Mouse (Mus musculus) cerebellum, adult 9-10 months (tissue): Measurements from ENCODE around the gene Cacna2d4.
"Not testable (repeated sequence)": the region's sequence is repeated elsewhere in the genome, so short reads cannot be mapped to it uniquely, and the experiment has no call there.

Source experiments
- DNase-seq: peaks from one replicate; pipeline ENCODE4 v3.0.0; 2022

Cacna2d4 gene

DNA sequence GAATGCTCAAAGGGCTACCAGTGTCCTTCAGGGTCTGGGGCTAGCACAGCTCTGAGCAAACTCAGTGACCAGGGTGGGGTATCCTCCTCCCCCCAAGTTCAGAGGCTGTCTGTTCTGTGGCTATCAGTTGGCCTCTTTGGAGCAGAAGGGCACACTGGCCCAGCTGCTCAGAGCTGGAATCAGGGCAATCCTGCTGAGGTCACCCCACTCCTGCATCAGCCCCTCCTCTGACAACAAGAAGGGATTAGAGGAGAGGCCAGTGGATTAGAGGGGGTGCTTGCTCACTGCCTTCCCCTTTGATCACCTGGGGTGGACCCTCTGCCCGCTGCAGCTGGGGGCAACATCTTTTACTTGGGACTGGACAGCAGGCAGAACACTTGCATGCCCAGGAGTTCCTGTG, at the start of gene Cacna2d4:
Cacna2d4 (plus strand) TSS at position 286 of the 400 bp plus-strand sequence.
- no peak for DNase-seq

DNA sequence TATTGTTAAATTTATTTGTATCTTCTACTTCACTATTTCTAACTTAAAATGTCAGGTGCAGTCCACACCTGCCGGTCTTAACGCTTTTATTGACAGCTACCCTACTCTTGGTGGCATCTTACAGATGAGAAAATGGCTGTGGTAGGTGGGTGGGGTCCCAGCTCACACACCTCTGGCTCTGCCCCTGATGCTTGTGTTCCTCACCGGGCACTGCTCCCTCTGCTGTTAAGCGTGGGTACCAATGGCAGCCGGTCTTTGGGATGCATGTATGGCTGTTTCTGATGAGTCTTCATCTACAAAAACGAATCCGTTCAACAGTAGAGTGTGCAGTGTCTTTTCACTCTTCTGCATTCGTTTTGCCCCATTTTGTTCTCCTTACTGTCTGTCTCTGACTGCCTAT, 49.7 kb upstream of the Cacna2d4 start:
- peak; percentile 25 for DNase-seq

DNA sequence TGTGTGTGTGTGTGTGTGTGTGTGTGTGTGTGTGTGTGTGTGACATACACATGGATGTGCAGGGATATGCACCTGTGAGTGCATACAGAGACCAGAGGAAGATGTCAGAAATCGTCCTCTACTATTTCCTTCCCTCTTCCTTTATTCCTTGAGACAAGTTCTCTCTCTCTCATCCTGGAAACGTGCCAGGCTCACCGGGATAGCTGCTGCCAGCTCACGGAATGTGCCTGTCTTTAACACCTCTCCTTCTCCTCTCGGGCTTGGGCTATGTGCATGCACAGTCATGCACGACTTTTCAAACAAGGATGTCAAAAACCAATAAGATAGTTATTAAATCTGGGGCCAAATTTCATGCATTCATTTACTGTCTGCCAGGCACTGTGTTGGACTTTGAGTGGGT, 48.7 kb upstream of the Cacna2d4 start:
- DNase-seq = no peak

DNA sequence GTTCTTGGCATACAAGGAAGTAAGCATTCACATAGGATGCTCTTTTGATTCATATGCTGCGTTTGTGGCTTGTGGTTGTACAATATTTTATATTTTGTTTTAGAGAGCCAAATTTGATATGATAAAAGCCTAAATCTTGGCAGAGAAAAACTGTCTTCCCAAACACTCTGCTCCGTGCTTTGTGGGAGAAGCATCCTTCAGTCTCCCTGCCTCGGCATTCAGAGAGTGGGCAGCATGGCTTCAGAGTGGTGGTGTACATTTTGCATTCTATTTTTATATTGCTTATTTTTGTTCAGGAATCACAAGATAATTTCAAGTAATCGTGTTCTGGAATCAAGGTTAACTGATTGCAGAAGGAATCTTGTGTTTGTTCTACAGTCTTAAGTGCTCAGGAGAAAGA, 44.8 kb upstream of the Cacna2d4 start:
- DNase-seq = no peak

DNA sequence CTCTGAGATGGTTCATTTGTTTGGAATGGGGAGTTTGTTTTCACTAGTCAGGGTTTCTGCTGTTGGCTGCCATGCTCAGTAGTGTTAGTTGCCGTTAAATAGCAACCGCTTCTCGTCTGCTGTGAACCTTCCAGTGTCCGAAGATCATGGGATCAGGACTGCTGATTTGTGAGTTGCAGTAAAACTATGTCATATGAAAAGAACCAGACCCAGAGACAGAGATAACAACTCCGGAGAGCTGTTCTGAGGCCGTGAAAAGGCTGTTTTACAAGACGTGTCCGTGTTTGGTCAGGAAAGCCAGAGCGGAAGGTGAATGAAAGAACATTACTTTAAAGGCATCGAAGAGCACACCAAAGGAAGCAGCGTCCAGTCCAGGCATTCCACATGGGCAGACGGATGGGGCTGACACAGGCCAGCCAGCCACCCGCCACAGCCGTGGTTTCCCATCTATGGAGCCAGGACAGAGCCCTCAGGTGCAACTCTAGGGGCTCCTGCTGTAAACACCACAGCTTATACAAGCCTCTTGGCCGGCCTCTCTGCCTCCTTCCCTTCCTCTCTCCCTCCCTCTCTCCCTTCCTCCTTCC, 42.7 kb upstream of the Cacna2d4 start:
- no peak for DNase-seq

DNA sequence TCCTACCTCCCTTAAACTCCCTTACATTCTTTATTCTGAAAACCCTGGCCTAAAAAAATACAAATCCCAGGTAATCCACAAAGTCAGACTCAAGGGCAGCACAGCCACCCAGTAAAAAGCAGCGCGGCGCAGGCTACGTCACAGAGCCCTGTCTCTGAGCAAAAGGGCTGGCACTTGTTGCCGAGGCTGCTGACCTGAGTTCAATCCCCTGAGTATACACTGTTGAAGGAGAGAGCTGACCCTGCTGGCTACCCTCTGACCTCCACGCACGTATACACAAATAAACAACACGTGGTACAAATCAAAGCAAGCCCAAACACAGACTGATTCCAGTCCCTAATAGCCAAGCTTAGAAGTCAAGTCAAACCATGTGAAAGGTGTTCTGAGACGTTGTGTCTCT, 42.2 kb upstream of the Cacna2d4 start:
- DNase-seq = no peak

DNA sequence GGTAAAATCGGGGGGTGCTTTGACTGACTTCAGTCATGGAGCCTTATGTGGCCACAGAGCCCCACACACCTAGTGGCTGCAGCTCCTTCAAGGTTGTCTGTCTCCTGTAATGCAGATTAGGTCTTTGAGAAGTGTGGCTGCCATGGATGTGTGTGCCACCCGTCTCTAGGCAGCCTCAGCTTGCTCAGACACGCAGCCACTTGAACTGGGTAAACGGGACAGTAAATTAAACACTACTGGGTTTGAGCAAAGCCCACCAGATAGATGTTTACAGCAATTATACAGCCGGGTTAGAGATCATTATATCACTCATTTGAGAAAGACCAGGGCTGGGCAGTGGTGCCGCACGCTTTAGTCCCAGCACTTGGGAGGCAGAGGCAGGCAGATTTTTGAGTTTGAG, 41.7 kb upstream of the Cacna2d4 start:
- no peak for DNase-seq

DNA sequence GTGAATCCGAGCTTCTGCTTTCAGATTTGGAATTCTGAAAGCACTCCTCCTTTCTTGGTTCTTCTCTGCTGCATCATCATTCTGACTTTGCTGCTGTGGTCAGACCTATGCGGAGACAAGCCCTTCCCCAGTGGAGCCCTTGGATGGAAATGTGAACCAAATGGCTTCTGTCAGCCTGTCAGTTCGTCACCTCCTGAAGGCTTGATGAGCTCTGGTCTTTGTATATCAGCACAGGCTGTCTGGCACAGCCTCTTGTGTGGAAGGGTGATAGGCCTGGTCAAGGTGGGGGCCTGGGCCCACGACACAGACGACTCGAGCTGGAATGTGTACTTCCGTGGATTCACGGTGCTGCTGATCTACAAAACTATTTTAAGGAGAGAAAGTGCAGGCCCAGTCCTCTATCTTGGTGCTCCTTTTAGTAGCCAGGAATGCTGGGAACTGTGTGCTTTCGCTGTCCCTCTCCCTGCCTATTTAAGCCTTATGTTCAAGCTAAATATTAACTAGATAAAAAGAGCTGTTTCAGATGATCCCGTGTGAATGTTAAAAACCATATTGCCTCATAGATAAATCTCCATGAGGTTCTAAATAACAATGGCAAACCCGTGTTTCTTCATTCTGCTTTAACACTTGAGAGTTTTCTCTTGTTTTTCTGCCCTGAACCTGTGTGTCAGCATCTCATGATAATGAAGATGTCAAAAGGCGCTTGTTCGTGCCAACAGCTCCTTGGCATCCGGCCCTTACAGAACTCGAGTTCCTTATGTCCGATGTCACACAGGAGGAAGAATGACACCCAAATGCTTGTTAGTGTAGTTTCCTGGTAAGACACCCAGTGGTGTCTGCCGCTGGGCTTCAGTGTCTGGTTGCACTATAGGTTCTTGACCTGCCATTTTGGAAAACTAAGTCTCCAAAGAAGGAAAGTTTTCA, 39.7 kb upstream of the Cacna2d4 start, which contains the start of gene Cacna1c:
Cacna1c (minus strand) TSS at position 37 of the 924 bp plus-strand sequence.
- no peak for DNase-seq

DNA sequence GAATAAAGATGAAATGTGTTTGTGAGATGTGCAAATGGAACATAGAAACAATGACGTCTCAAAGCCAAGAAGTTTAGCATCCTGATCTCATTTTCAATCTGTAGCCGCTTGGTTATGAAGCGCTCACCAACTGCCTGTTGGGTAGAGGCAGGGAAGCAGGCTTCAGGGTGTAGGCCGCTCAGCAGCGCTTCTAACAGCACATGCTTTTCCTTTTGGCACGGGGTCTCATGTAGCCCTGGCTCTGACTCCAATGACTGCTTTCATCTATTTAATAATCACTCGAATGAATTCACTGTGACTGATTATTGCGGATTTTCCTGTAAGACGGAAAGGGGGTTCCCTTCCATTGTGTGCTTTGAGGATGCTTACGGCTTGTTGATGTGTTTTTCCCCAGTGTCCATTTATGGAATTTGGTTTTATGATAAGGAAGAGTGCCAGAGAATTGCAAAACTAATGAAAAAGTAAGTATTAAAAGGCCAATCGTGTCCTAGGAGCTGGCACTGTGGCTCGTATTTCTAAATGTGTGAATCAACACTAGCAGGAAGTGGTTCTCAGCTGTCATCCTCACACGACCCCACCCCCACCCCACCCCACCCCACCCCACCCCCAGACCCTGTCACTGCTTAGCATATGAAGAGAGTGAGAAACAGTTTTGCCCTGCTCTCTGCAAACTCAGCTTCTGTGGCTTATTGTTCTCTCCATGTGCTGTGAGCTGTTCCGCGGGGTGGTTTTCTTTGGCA, 37.6 kb upstream of the Cacna2d4 start:
- no peak for DNase-seq

DNA sequence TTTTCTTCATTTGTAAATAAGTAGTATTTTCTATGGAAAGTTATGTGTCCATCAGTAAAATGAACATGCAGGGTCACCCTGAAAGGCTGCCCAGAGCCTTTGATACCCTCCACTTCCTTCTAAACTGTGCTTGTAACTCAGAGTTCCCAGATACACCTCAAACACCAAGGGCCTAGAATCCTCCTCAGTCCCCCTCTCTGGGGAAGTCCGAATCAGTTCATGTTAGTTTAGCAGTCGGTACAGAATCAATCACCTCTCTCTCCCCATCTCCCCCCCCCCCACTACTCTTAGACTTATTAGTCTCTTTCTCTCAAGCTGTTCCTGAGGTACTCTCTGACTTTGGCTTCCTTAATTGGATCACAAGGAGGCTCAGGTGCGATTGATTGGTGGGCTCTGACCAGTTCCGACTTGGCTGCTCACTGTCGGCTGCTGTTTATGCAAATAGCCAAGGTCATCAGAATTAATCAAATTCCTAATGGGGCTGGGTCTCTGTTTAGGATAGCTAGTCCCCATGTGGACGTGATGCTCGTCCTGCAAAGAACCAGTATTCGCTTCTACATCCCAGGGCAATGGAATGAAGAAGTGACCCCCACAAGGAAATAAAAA, 36.9 kb upstream of the Cacna2d4 start:
- DNase-seq = no peak

DNA sequence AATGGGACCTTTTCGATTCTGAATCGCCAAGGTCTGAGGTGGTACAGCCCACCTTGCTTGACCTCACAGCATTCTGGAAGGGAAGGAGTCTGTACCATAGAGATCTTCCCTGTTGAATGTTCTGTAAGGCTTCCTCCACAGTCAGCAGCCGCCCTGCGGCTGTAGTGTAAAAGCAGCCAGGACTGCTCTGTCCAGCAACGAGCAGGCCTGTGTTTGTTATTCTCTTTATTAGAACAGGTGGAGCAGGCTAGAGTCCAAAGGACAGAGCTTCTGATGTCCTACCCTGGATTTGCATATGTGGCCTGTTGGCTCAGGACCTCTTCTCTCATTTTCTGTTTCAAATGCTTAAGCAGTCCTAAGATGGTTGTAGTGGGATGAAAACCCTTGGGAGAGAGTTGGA, 36.0 kb upstream of the Cacna2d4 start:
- no peak for DNase-seq

DNA sequence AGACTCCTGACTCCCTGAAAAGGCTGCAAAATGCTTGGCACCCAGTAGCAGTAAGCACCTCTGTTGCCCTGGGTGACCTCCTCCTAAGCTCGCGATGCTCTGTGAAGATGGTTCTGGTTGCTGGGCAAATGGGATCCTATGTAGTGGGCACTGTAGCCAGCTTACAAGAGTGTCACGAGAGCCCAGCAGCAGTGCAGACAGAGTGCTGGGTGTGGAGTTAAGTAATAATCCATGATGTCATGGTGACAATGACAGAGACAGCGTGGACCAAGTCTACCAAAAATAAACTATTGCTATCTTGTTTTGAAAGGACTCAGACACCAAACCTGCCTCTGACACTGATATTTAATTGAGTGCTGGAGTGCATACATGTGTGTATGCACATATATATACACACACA, 34.8 kb upstream of the Cacna2d4 start:
- DNase-seq = no peak

DNA sequence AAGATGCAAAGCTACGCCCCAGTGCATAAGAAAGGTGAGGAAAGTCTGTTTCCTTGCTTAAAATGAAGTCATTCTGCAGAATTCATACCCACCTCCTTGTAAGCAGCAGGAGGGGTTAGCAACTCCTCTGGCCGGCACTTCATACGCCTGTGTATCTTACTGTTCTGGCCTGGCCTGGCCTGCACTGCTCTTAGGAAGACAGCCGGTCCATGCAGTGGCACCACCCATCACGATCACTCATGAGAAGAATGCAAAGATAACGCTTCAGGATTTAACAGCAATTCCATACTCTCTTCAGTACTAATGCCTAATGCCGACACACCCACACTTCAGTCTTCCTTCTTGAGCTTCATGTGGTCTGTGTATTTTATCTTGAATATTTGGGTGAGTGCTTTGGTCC, 32.0 kb upstream of the Cacna2d4 start:
- no peak for DNase-seq

DNA sequence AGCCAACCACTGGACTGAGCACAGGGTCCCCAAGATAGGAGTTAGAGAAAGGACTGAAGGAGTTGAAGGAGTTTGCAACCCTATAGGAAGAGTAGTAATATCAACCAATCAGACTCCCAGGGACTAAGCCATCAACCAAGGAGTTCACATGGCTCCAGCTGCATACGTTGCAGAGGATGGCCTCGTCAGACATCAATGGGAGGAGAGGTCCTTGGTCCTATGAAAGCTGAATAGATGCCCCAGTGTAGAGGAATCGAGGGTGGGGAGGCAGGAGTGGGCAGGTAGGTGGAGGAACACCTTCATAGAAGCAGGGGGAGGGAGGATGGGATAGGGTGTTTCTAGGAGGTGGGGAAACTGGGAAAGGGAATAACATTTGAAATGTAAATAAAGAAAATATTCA, 31.4 kb upstream of the Cacna2d4 start:
- DNase-seq = no peak

DNA sequence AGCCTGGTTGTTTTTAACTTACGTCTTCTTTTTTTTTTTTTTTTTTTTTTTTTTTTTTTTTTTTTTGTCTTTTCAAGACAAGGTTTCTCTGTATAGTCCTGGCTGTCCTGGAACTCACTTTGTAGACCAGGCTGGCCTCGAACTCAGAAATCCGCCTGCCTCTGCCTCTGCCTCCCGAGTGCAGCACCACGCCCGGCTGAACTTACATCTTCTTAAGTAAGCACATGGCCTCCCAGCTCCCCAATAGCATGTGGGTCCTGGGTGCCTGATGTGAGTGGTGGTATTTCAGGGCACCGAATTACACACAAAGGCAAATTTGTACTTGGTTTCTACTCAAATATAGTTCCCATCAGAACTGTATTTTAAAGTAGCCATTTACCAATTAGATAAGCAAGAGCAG, 30.3 kb upstream of the Cacna2d4 start:
- DNase-seq = not testable (repeated sequence)

DNA sequence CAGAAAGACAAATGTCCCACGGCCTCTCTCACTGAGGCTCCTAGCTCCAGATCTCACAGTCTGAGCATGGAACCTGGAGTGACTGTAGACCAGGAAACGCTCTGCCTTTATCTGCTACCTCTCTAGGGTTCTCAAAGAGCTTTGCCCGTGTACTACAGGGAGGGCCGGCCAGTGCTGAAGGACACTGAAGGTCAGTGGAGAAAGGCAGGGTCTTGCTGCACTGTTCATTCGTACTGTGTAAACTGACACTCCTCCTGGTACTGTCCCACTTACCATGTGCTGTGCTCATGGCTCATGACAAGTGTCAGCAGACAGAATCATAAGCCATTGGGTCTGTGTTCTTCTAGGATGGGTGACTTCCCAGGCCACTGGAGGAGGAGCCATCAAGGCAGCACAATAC, 23.0 kb upstream of the Cacna2d4 start:
- no peak for DNase-seq

DNA sequence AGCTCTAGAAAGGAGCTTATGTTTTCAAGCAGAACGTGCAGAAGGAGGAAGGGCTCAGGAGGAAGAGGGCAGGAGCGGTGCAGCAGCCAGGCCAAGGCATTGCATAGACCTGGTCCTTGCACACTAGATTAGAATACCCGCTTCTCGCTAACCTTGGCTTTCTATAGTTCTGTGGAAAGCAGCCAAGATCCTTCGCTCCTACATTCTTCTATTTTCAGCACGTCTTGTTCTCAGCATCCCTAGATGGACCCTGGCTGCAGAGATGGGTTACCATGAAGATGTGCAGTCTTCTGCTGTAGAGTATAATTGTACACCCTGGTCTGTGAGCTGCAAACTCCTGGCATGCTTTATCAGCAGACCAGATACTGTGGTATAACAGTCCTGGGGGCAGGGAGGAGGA, 22.1 kb upstream of the Cacna2d4 start:
- no peak for DNase-seq

DNA sequence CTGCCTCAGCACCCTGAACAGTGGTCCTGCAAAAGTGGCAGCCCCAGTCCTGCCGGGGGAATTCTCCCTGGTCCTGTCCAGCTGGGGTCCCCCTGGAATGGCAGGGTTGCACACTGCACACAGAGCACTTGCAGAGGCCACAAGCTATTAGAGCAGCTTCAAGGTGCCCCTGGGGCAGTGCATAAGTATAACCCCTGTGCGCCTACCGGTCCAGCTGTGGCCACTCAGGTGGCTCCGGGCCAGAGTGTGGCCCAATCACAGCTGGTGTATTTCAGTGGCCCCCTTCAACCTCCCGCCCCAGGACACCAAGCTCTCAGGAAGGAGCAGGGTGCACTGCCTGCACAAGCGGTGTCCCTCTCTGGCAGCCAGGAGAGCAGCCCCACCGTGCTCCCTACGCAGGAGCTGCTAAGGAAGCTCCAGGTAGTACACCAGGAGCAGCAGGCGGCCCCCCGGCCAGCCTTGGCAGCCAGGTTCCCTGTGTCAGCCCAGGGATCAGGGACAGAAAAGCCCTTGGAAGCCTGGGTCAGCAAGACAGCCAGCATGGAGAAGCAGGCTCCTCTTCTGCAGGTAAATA, 21.2 kb upstream of the Cacna2d4 start:
- no peak for DNase-seq

DNA sequence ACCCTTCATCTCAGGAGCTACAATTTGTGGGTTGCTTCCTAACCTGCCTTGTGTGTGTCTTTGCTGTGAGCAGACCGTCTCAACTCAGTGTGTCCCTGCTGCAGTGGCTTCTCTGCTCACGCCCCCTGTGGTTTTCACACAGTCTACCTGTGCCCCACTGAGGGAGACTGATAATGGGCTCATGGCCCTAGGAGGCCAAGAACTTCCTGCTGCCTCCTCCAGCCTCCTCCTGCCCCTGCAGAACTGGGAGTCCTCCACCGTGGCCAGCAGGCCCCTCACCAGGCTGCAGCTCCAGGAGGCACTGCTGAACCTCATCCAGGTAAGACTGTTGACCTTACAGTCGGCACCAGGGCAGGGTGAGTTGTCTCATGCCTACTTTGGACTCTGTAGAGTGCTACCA, 18.7 kb upstream of the Cacna2d4 start:
- no peak for DNase-seq

DNA sequence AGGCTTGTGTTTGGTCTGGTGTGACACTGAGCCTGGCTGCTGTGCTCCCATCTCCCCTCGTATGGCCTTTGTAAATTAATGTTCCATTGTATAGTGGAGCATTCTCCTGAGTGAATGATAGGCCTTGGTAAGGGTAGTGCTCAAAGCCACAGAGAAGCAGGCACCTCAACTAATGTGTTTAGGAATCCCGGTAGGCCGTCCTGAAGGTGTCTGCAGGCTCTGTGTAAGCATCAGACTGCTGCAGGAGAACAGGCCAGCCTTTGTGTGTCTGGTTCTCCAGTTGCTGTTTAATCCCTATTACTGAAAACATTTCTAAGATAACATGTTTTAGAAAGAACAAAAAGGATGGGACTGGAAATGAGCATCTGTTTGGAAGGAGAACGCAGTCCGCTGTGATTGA, 17.7 kb upstream of the Cacna2d4 start:
- no peak for DNase-seq

DNA sequence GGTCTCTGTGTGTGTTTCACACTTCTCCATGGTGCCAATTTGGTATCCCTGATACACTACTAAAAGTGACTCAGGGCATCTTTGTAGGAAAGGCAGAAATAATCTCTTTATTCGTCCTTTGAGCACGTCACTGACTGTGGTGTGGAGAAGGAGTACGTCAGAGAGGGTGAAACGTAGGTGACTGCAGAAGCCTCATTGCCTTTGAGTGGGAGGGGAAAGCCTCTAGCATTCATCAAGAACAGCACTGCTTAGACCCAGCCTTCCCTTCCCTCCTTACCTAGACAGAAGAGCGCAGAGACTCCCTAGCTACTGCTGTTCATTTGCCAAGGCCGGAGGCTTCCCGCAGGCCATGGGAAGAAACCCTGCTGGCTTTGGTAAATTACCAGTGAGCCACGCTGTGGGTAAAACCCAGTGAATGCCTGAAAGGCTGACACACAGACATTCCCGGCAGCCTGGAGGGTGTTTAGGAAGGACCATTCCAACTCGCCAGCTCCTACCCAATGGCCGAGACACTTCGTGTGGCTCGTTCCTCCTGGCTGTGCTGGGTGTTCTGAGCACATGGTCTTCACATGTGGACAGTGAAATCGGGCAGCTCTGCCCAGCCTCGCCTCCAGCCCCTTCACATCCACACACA, 17.0 kb upstream of the Cacna2d4 start:
- peak; percentile 52 for DNase-seq

DNA sequence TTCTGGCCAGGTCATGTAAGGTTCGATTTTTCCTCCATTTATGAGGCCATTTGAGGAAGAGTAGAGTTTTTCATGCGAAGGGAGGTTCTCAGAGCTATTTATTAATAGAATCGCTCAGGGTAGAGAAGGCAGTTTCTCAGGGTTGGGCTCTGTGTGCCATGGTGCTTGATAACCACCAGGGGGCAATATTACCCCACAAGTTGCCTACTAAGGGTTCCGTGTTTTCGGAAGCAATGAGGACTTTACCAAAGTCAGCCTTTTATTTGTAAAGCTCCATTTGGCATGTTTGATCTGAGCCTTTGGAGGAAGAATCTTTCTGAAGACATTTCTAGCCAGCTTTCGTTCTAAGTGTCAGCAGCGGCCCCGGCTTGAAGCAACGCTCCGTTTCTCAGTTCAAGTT, 16.0 kb upstream of the Cacna2d4 start:
- DNase-seq = peak; percentile 79
